Comparison of ENCODE assay signal across 7 mouse cellular contexts in the genomic region with DNA sequence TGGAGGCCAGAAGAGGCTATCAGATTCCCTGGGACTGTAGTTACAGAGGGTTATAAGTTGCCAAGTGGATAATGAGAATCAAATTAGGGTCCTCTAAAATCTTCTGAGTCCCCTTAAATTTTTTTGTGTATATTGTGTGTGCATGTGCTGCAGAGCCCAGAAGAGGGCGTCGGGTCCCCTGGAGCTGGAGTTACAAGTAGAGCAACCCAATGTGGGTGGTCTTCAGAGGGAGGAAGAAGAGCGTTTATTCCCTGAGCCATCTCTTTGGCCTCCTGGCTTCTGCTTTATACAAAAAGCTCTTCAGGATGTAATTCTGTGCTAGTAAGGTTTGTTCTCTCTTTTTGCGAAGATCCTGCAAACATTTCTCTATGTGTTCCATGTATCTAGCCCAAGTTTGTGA. TPM values are rescaled to one million over a fixed set of nuclear protein-coding genes. Genes with fewer than 3 reads are reported as not detected.
DNase-seq lines count a peak whose midpoint lies in the region; ATAC-seq and TF ChIP-seq lines count a peak whose summit lies in the region.

No protein-coding gene starts in this region.

- TF ChIP-seq CTCF in cortical plate, adult 2 months (IDR thresholded peaks at IDR 0.05; ENCODE audit: extremely low read depth, insufficient read depth, low read length), result 0 out of 2 replicates have a peak, but pooled peaks have one; percentile 13
- peak; percentile 47 for TF ChIP-seq CTCF in liver, postnatal 0 days (IDR thresholded peaks at IDR 0.05; ENCODE audit: low read depth)

- peak overlapping the region; percentile 64 for H3K4me2 ChIP-seq in hindbrain, embryonic 12.5 days (replicated peaks)
- peak overlapping the region; percentile 94 for H3K4me2 ChIP-seq in liver, postnatal 0 days (ENCODE audit: low read depth, low read length)
- H3K4me2 ChIP-seq in stomach, embryonic 15.5 days, result peak overlapping the region; percentile 81

- TF ChIP-seq EP300 in liver, postnatal 0 days (IDR thresholded peaks at IDR 0.05; ENCODE audit: low read depth), result no peak

- 0 out of 2 replicates have a peak, but pooled peaks cover 4% of the 10 kb centered on the region for H3K9me3 ChIP-seq in hindbrain, embryonic 12.5 days (replicated peaks)
- H3K9me3 ChIP-seq in liver, postnatal 0 days (ENCODE audit: low read length), result peaks cover 11% of the 10 kb centered on the region
- H3K9me3 ChIP-seq in stomach, embryonic 15.5 days, result no peaks in the 10 kb centered on the region

- no peaks in the 10 kb centered on the region for H3K4me1 ChIP-seq in cortical plate, adult 2 months (ENCODE audit: control insufficient read depth, insufficient read depth, low read length)
- peaks cover 8% of the 10 kb centered on the region for H3K4me1 ChIP-seq in hindbrain, embryonic 12.5 days
- H3K4me1 ChIP-seq in liver, postnatal 0 days (ENCODE audit: insufficient read depth), result peaks cover 8% of the 10 kb centered on the region
- no peaks in the 10 kb centered on the region; the same call in 1 of the 2 replicates for H3K4me1 ChIP-seq in stomach, embryonic 15.5 days

- DNase-seq in right cerebral cortex, postnatal 14 days, result peak; percentile 23
- no peak for DNase-seq in right cerebral cortex, postnatal 25 days
- DNase-seq in liver, postnatal 0 days, result peak; percentile 32
- no peak for DNase-seq in gastrocnemius, postnatal 25 days

- H3K27ac ChIP-seq in cortical plate, adult 2 months (ENCODE audit: insufficient read depth, low read length), result peak overlapping the region; percentile 20; the same call in 1 of the 2 replicates
- H3K27ac ChIP-seq in hindbrain, embryonic 12.5 days, result peak overlapping the region; percentile 95
- H3K27ac ChIP-seq in liver, postnatal 0 days (ENCODE audit: low read depth), result peak overlapping the region; percentile 75
- peak overlapping the region; percentile 94 for H3K27ac ChIP-seq in stomach, embryonic 15.5 days

- H3K9ac ChIP-seq in hindbrain, embryonic 12.5 days, result peak overlapping the region; percentile 82
- H3K9ac ChIP-seq in liver, postnatal 0 days (replicated peaks), result 0 out of 2 replicates have a peak overlapping the region, but pooled peaks have one; percentile 47
- peak overlapping the region; percentile 55 for H3K9ac ChIP-seq in stomach, embryonic 15.5 days

- no peak for TF ChIP-seq POLR2A in cortical plate, adult 2 months (IDR thresholded peaks at IDR 0.05; ENCODE audit: extremely low read depth, insufficient read depth, low read length)

- no peaks in the 10 kb centered on the region for H3K27me3 ChIP-seq in hindbrain, embryonic 12.5 days
- no peaks in the 10 kb centered on the region for H3K27me3 ChIP-seq in liver, postnatal 0 days (ENCODE audit: insufficient read depth, low read length)
- H3K27me3 ChIP-seq in stomach, embryonic 15.5 days (replicated peaks), result no peaks in the 10 kb centered on the region

- no peaks in the 10 kb centered on the region for H3K36me3 ChIP-seq in hindbrain, embryonic 12.5 days
- H3K36me3 ChIP-seq in liver, postnatal 0 days (replicated peaks; ENCODE audit: insufficient read depth, low read length), result no peaks in the 10 kb centered on the region
- no peaks in the 10 kb centered on the region for H3K36me3 ChIP-seq in stomach, embryonic 15.5 days

- ATAC-seq in hindbrain, embryonic 12.5 days (ENCODE audit: low FRiP score), result no peak
- ATAC-seq in liver, postnatal 0 days, result no peak
- no peak for ATAC-seq in stomach, embryonic 15.5 days (ENCODE audit: insufficient read depth, low FRiP score, low read depth)

- H3K4me3 ChIP-seq in cortical plate, adult 2 months (ENCODE audit: insufficient read depth, low read length), result peak overlapping the region; percentile 41
- peak overlapping the region; percentile 54 for H3K4me3 ChIP-seq in hindbrain, embryonic 12.5 days
- peak overlapping the region; percentile 65 for H3K4me3 ChIP-seq in liver, postnatal 0 days (ENCODE audit: low read depth, low read length)
- H3K4me3 ChIP-seq in stomach, embryonic 15.5 days (replicated peaks), result peak overlapping the region; percentile 63

- WGBS in hindbrain, embryonic 12.5 days, result 4% methylated on average over 4 of the region's 4 CpGs
- 5% methylated on average over 4 of the region's 4 CpGs for WGBS in liver, postnatal 0 days (ENCODE audit: insufficient replicate concordance)
- 3% methylated on average over 4 of the region's 4 CpGs for WGBS in stomach, embryonic 15.5 days

RNA-seq across cellular contexts. Expression of a gene that starts 0.5 kb away (rescaled TPM):
- 18.4 and 20.0 TPM in 2 replicates for polyA plus RNA-seq in cortical plate, adult 2 months (2012; rRNA removed)
- 31.5 and 32.2 TPM in 2 replicates for polyA plus RNA-seq in hindbrain, embryonic 12.5 days (2016; fragmentation: Nextera tagmentation; extraction: Ambion mirVana)
- 3.2 and 3.3 TPM in 2 replicates for polyA plus RNA-seq in liver, postnatal 0 days (2015; fragmentation: Nextera tagmentation; extraction: Ambion mirVana)
- polyA plus RNA-seq in stomach, embryonic 15.5 days (2015; fragmentation: Nextera tagmentation; extraction: Ambion mirVana), result 21.0 and 22.8 TPM in 2 replicates
- total RNA-seq in gastrocnemius, postnatal 25 days (2021), result 1 to 10 TPM; 2.4 to 2.6 TPM

RNA-seq across cellular contexts. Expression of a gene that starts 28.6 kb away (rescaled TPM):
- polyA plus RNA-seq in cortical plate, adult 2 months (2012; rRNA removed), result 41.7 and 44.6 TPM in 2 replicates
- polyA plus RNA-seq in hindbrain, embryonic 12.5 days (2016; fragmentation: Nextera tagmentation; extraction: Ambion mirVana), result 38.3 and 47.3 TPM in 2 replicates
- 42.7 and 44.4 TPM in 2 replicates for polyA plus RNA-seq in liver, postnatal 0 days (2015; fragmentation: Nextera tagmentation; extraction: Ambion mirVana)
- polyA plus RNA-seq in stomach, embryonic 15.5 days (2015; fragmentation: Nextera tagmentation; extraction: Ambion mirVana), result 38.1 and 38.5 TPM in 2 replicates
- 10 to 100 TPM; 17.0 to 21.5 TPM for total RNA-seq in gastrocnemius, postnatal 25 days (2021)

Comparison
In these comparisons a context has a peak if more than half of its experiments do, and no peak if none do; other contexts are left out.
1. DNase-seq: peak in right cerebral cortex, postnatal 14 days (single experiment) and liver, postnatal 0 days (single experiment); none in right cerebral cortex, postnatal 25 days (single experiment) and gastrocnemius, postnatal 25 days (single experiment).
2. H3K27ac ChIP-seq: peak in every context shown above with its lines; median percentile 95 in hindbrain, embryonic 12.5 days; 94 in stomach, embryonic 15.5 days; 75 in liver, postnatal 0 days; 20 in cortical plate, adult 2 months.
3. Peak in every context shown above with its lines, with median percentiles within 50 percentile points of each other: H3K4me3 ChIP-seq, H3K4me2 ChIP-seq and H3K9ac ChIP-seq.